In the genomic region with DNA sequence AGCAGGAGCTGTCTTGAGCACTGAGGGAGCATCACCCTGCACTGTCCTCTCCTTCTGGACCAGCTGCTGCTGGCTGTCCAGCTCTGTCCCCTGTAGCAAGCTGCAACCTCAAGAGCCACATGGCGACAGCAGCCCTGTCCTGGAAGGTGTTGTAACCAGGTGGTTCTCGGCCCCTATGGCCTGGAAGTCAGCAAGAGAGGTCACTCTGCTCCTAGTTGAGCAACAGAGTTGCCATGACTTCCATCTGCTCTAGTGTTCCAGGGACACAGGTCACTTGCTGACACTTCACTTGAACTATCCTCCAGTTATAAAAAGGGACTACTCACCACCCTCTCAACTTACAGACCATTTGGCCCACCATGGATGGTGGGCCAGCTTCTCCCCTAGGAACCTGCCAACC, we compare ENCODE assay signal across 11 mouse cellular contexts.
"Had no signal": no experiment of that assay in that cellular context is flagged by ENCODE, and none has a peak within 500 bp of the region (broad histone marks: within the 10 kb centered on the region; RNA-seq: fewer than 3 reads in every experiment).

No protein-coding gene starts in this region.

- H3K36me3 ChIP-seq: intestine, embryonic 15.5 days; limb, embryonic 10.5 days; midbrain, embryonic 12.5 days had no signal

- H3K9ac ChIP-seq: intestine, embryonic 15.5 days; liver, embryonic 14.5 days; midbrain, embryonic 12.5 days had no signal

- H3K27ac ChIP-seq: intestine, embryonic 15.5 days; left cerebral cortex, adult 2 months; limb, embryonic 10.5 days; liver, embryonic 14.5 days; midbrain, embryonic 12.5 days had no signal

- H3K9me3 ChIP-seq: intestine, embryonic 15.5 days; limb, embryonic 10.5 days; midbrain, embryonic 12.5 days had no signal

- H3K4me1 ChIP-seq: intestine, embryonic 15.5 days; limb, embryonic 10.5 days; midbrain, embryonic 12.5 days had no signal

- ATAC-seq: intestine, embryonic 15.5 days had no signal

- H3K27me3 ChIP-seq: intestine, embryonic 15.5 days; midbrain, embryonic 12.5 days had no signal

- DNase-seq: kidney, adult 8-10 months; kidney, postnatal 10 days; lung, adult 2 months; right cerebral cortex, postnatal 14 days; thymus, adult 2 months; thymus, postnatal 25 days had no signal

- H3K4me3 ChIP-seq: intestine, embryonic 15.5 days; left cerebral cortex, adult 2 months; limb, embryonic 10.5 days; midbrain, embryonic 12.5 days had no signal

- H3K4me2 ChIP-seq: intestine, embryonic 15.5 days; midbrain, embryonic 12.5 days had no signal
